Mouse (Mus musculus) bone marrow macrophage, adult 2 months (primary cell): ENCODE measurements at regions not wholly inside any gene's neighbourhood (a gene's known extent, or its start where the extent isn't known, plus 50 kb on each side); places are given as distances from the start of the nearest gene placed in this dataset.

ENCODE experiments used
- CTCF ChIP-seq: IDR thresholded peaks from 2 replicates; pipeline ENCODE4 v1.5.1; 2012; ENCODE audit warnings: low read depth, mild to moderate bottlenecking, low read length, moderate library complexity
- POLR2A ChIP-seq: IDR thresholded peaks from 2 replicates; pipeline ENCODE4 v1.6.1; 2012; ENCODE audit warnings: mild to moderate bottlenecking, low read depth, low read length, borderline replicate concordance

DNA sequence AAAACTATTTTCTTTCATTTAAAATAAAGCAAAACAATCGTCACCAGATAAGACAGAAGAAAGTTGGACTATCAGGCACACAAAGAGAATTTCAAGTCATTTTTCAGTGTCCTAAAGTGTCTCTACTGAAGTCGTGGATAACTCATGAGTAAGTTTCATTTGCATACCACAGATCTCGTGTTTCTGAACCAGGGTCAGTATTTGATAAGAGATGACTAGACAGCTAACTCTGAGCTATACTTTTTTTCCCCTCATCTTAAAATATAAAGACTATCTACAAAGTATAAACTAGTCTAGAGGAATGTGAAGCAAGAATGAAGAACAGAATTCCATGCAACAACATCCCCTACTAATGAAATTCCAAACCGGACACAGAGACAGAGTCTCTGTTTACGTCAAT is 60.9 kb upstream of the Paip1 start:
- TF ChIP-seq CTCF (no peak), POLR2A (no peak)
